Mouse (Mus musculus) heart, adult 2 months (tissue): ENCODE results near the gene Nus1.

ENCODE experiments used
- CTCF ChIP-seq: fragments of 200-600 bp; IDR thresholded peaks from 2 replicates; pipeline ENCODE4 v1.8.1; 2022; ENCODE audit warnings: antibody characterized with exemption, mild to moderate bottlenecking, moderate library complexity
- POLR2A ChIP-seq: fragments of 200-500 bp; IDR thresholded peaks from 2 replicates; pipeline ENCODE4 v1.6.1; 2011; ENCODE audit warnings: mild to moderate bottlenecking, low read depth, low read length, control low read depth; ENCODE audit not compliant: insufficient read depth

DNA sequence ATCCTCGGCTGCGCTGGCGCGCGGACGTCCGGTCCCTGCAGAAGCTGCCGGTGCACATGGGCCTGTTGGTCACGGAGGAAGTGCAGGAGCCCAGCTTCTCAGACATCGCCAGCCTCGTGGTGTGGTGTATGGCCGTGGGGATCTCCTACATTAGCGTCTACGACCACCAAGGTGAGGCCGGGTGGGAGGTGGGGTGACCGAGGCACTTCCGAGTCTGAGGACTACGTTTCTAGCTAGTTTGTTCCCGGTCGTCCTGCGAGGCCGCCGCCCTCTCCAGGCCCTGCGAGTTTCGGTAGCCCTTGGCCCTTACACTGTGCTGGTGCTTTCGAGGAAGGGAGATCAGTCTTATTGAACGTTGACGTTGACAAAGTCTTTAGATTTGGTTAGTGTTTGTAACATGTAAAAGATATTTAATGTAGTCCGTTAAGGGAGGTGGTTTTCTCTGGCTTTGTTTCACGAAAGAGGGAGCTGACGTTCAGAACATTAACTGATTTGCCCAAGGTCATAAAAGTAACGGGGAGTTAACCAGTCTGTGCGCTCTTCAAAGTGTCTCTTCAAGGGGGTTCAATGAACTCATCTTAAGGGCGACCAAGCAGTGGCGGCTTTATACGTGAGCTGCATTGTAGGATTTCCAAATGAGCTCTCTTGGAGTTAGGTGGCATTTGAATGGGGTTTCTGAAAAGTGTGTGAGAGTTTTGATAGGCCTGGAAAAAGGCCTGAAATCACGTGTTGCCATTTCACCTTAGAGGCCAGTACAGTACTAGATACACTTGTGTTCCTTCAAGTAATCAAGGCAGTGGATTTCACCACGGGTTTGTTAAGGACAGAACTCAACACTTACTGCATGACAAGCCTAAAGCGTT, 882 bp downstream of the Nus1 start:
- TF ChIP-seq CTCF (no peak), POLR2A (no peak)
